Mouse (Mus musculus): ENCODE data around the gene Hcn1. TPM values are rescaled to one million over a fixed set of nuclear protein-coding genes. Genes with fewer than 3 reads are reported as not detected.
A peak's percentile ranks its signal among the peaks of the same experiment; 100 is the strongest.

Gene Hcn1
- polyA plus RNA-seq, 1 experiment from 2014 or later = not detected

- H3K4me3 ChIP-seq (replicated peaks; ENCODE audit: low read depth, low read length) = no peak overlapping the region
- peak; percentile 43 for DNase-seq (ENCODE audit: low spot score)
- no peak overlapping the region for H3K4me2 ChIP-seq (ENCODE audit: low read length)
- 21% methylated on average over 8 of the region's 8 CpGs for WGBS
- no peaks in the 10 kb centered on the region for H3K27me3 ChIP-seq (ENCODE audit: insufficient read depth, low read length)
- TF ChIP-seq CTCF (IDR thresholded peaks at IDR 0.05; ENCODE audit: low read depth) = no peak
- no peak overlapping the region for H3K9ac ChIP-seq (ENCODE audit: low read depth, low read length)
- H3K36me3 ChIP-seq (ENCODE audit: insufficient read depth, low read length) = no peaks in the 10 kb centered on the region
- H3K27ac ChIP-seq = 0 out of 2 replicates have a peak overlapping the region, but pooled peaks have one; percentile 11
- H3K4me1 ChIP-seq (replicated peaks; ENCODE audit: insufficient read depth, low read length) = no peaks in the 10 kb centered on the region
- no peak for ATAC-seq (replicated peaks; ENCODE audit: low FRiP score, low read depth)
- no peaks in the 10 kb centered on the region for H3K9me3 ChIP-seq (replicated peaks; ENCODE audit: low read length)
Measured at GRCm38 (mm10) chr13:117877787-117878186, 275.7 kb downstream of the Hcn1 start.

- Histone ChIP-seq H3K4me2 (ENCODE audit: low read length) (no peak overlapping the region), H3K36me3 (ENCODE audit: insufficient read depth, low read length) (no peaks in the 10 kb centered on the region), H3K4me3 (replicated peaks; ENCODE audit: low read depth, low read length) (no peak overlapping the region), H3K9me3 (replicated peaks; ENCODE audit: low read length) (no peaks in the 10 kb centered on the region), H3K9ac (ENCODE audit: low read depth, low read length) (no peak overlapping the region), H3K4me1 (replicated peaks; ENCODE audit: insufficient read depth, low read length) (no peaks in the 10 kb centered on the region), H3K27ac (no peak overlapping the region), H3K27me3 (ENCODE audit: insufficient read depth, low read length) (no peaks in the 10 kb centered on the region)
- 58% methylated on average over 4 of the region's 4 CpGs for WGBS
- DNase-seq (ENCODE audit: low spot score) (no peak), ATAC-seq (replicated peaks; ENCODE audit: low FRiP score, low read depth) (no peak)
- TF ChIP-seq CTCF (IDR thresholded peaks at IDR 0.05; ENCODE audit: low read depth) = no peak
Measured at GRCm38 (mm10) chr13:117880471-117881225, 278.5 kb downstream of the Hcn1 start.

GRCm38 (mm10) chr13:117892076-117892475 is 290.0 kb downstream of the Hcn1 start:
- WGBS = 42% methylated on average over 5 of the region's 5 CpGs
- DNase-seq (ENCODE audit: low spot score) (peak; percentile 44), ATAC-seq (replicated peaks; ENCODE audit: low FRiP score, low read depth) (0 out of 2 replicates have a peak, but pooled peaks have one; percentile 65)
- Histone ChIP-seq H3K9me3 (replicated peaks; ENCODE audit: low read length) (no peaks in the 10 kb centered on the region), H3K4me3 (replicated peaks; ENCODE audit: low read depth, low read length) (no peak overlapping the region), H3K4me1 (replicated peaks; ENCODE audit: insufficient read depth, low read length) (no peaks in the 10 kb centered on the region), H3K36me3 (ENCODE audit: insufficient read depth, low read length) (no peaks in the 10 kb centered on the region), H3K9ac (ENCODE audit: low read depth, low read length) (no peak overlapping the region), H3K27me3 (ENCODE audit: insufficient read depth, low read length) (no peaks in the 10 kb centered on the region), H3K27ac (no peak overlapping the region), H3K4me2 (ENCODE audit: low read length) (no peak overlapping the region)
- no peak for TF ChIP-seq CTCF (IDR thresholded peaks at IDR 0.05; ENCODE audit: low read depth)

GRCm38 (mm10) chr13:117898052-117898451 is 295.9 kb downstream of the Hcn1 start:
- DNase-seq (ENCODE audit: low spot score) = no peak
- H3K9me3 ChIP-seq (replicated peaks; ENCODE audit: low read length) = no peaks in the 10 kb centered on the region
- no peaks in the 10 kb centered on the region for H3K36me3 ChIP-seq (ENCODE audit: insufficient read depth, low read length)
- WGBS = 67% methylated on average over 2 of the region's 2 CpGs
- no peaks in the 10 kb centered on the region for H3K27me3 ChIP-seq (ENCODE audit: insufficient read depth, low read length)
- ATAC-seq (replicated peaks; ENCODE audit: low FRiP score, low read depth) = no peak
- H3K27ac ChIP-seq = no peak overlapping the region
- no peak overlapping the region for H3K9ac ChIP-seq (ENCODE audit: low read depth, low read length)
- H3K4me1 ChIP-seq (replicated peaks; ENCODE audit: insufficient read depth, low read length) = no peaks in the 10 kb centered on the region
- H3K4me3 ChIP-seq (replicated peaks; ENCODE audit: low read depth, low read length) = no peak overlapping the region
- no peak overlapping the region for H3K4me2 ChIP-seq (ENCODE audit: low read length)
- no peak for TF ChIP-seq CTCF (IDR thresholded peaks at IDR 0.05; ENCODE audit: low read depth)

GRCm38 (mm10) chr13:117907801-117908200 is 305.7 kb downstream of the Hcn1 start:
- Histone ChIP-seq H3K36me3 (ENCODE audit: insufficient read depth, low read length) (no peaks in the 10 kb centered on the region), H3K27me3 (ENCODE audit: insufficient read depth, low read length) (no peaks in the 10 kb centered on the region), H3K4me2 (ENCODE audit: low read length) (no peak overlapping the region), H3K9me3 (replicated peaks; ENCODE audit: low read length) (no peaks in the 10 kb centered on the region), H3K4me1 (replicated peaks; ENCODE audit: insufficient read depth, low read length) (no peaks in the 10 kb centered on the region), H3K4me3 (replicated peaks; ENCODE audit: low read depth, low read length) (no peak overlapping the region), H3K27ac (no peak overlapping the region), H3K9ac (ENCODE audit: low read depth, low read length) (no peak overlapping the region)
- ATAC-seq (replicated peaks; ENCODE audit: low FRiP score, low read depth) (no peak), DNase-seq (ENCODE audit: low spot score) (no peak)
- TF ChIP-seq CTCF (IDR thresholded peaks at IDR 0.05; ENCODE audit: low read depth) = no peak
- WGBS = 82% methylated on average over 3 of the region's 3 CpGs

GRCm38 (mm10) chr13:117929734-117930133 is 327.6 kb downstream of the Hcn1 start:
- H3K9ac ChIP-seq (ENCODE audit: low read depth, low read length) = no peak overlapping the region
- TF ChIP-seq CTCF (IDR thresholded peaks at IDR 0.05; ENCODE audit: low read depth) = no peak
- no peak overlapping the region for H3K4me2 ChIP-seq (ENCODE audit: low read length)
- WGBS = 87% methylated on average over 4 of the region's 4 CpGs
- H3K36me3 ChIP-seq (ENCODE audit: insufficient read depth, low read length) = no peaks in the 10 kb centered on the region
- H3K27me3 ChIP-seq (ENCODE audit: insufficient read depth, low read length) = no peaks in the 10 kb centered on the region
- ATAC-seq (replicated peaks; ENCODE audit: low FRiP score, low read depth) = no peak
- H3K9me3 ChIP-seq (replicated peaks; ENCODE audit: low read length) = no peaks in the 10 kb centered on the region
- no peaks in the 10 kb centered on the region for H3K4me1 ChIP-seq (replicated peaks; ENCODE audit: insufficient read depth, low read length)
- no peak for DNase-seq (ENCODE audit: low spot score)
- H3K4me3 ChIP-seq (replicated peaks; ENCODE audit: low read depth, low read length) = no peak overlapping the region
- H3K27ac ChIP-seq = no peak overlapping the region

All from kidney, postnatal 0 days (tissue).